Mouse (Mus musculus) monocyte, adult 5-6 weeks (primary cell): ENCODE data around the gene Rras2. TPM values are rescaled to one million over a fixed set of nuclear protein-coding genes. Genes with fewer than 3 reads are reported as not detected.

Experiments
- ATAC-seq: fragments of 153-309, 156-312 bp; replicated peaks from 2 replicates; pipeline ENCODE4 v1.8.0; 2017; ENCODE audit warnings: mild to moderate bottlenecking; ENCODE audit not compliant: low TSS enrichment, insufficient number of reproducible peaks, severe bottlenecking, poor library complexity, low FRiP score
- total RNA-seq: library from RNA; stranded (forward); fragments of 200-1000, 200-491, 200-594 nt; gene quantifications from 3 replicates; pipeline ENCODE4 v1.2.3, GENCODE M21; 2017

Rras2 gene
- total RNA-seq, 1 experiment from 2014 or later, result 17.4 TPM

- ATAC-seq, result no peak
These were observed 113.4 kb downstream of the Rras2 start for GRCm38 (mm10) chr7:114004171-114004570.

- ATAC-seq, result no peak
These were observed 119.8 kb downstream of the Rras2 start for GRCm38 (mm10) chr7:113997675-113998354.

Other genes starting within 250 kb of the Rras2 start
- gene Copb1, start 136.9 kb upstream of the Rras2 start, total RNA-seq, result 103 to 115 TPM (median 112 TPM) in 3 replicates
- 200 to 257 TPM (median 216 TPM) in 3 replicates for gene Psma1, start 158.3 kb upstream of the Rras2 start, total RNA-seq